Mouse (Mus musculus): ENCODE results near the gene Myo15b. TPM values are rescaled to one million over a fixed set of nuclear protein-coding genes. Genes with fewer than 3 reads are reported as not detected.

Gene Myo15b
- polyA plus RNA-seq, 1 experiment from 2014 or later = 0.89 TPM

DNA sequence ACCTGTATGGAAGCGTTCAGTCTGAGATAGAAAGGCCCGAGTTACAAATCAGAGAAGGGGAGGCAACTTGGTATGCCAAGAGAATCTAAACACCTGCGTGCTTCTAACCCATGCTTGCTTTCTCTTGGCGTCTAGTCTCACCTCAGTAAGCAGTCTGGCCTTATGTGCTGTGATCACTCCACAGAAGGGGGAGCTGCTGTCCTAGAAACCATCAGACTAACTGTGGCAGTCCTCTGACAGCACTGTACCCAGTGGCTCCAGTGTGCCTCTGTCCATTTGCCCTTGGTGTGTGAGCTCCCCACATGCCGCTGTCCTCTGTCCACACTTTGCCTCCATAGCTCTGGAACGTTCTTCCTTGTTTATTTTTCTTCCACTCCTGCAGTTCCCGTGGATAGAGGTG is 83.8 kb downstream of the Myo15b start:
- Histone ChIP-seq H3K4me2 (no peak overlapping the region), H3K9ac (ENCODE audit: low read depth, low read length) (no peak overlapping the region), H3K4me3 (ENCODE audit: low read depth, low read length) (no peak overlapping the region), H3K36me3 (ENCODE audit: control insufficient read depth, insufficient read depth, low read length) (peaks cover 25% of the 10 kb centered on the region), H3K27me3 (replicated peaks; ENCODE audit: control insufficient read depth, insufficient read depth, low read length) (no peaks in the 10 kb centered on the region), H3K27ac (ENCODE audit: low read depth, low read length) (no peak overlapping the region), H3K4me1 (replicated peaks; ENCODE audit: control insufficient read depth, insufficient read depth, low read length) (no peaks in the 10 kb centered on the region), H3K9me3 (ENCODE audit: control insufficient read depth, low read length) (no peaks in the 10 kb centered on the region)
- 89% methylated on average over 7 of the region's 7 CpGs for WGBS
- DNase-seq (ENCODE audit: low spot score) = no peak
- no peak for ATAC-seq (replicated peaks; ENCODE audit: low FRiP score)

Other genes with a start within 250 kb of the Myo15b start
- 39.0 and 41.4 TPM in 2 replicates for gene Mif4gd, start 245.4 kb upstream of the Myo15b start, polyA plus RNA-seq (2014; fragmentation: Nextera tagmentation; extraction: Ambion mirVana)
- 30.2 and 30.9 TPM in 2 replicates for gene Slc25a19, start 230.1 kb upstream of the Myo15b start, polyA plus RNA-seq (2014; fragmentation: Nextera tagmentation; extraction: Ambion mirVana)
- gene Grb2, start 149.8 kb upstream of the Myo15b start, polyA plus RNA-seq (2014; fragmentation: Nextera tagmentation; extraction: Ambion mirVana) = 47.2 and 52.8 TPM in 2 replicates
- 14.1 and 14.4 TPM in 2 replicates for gene Tmem94, start 93.0 kb upstream of the Myo15b start, polyA plus RNA-seq (2014; fragmentation: Nextera tagmentation; extraction: Ambion mirVana)
- gene Caskin2, start 44.8 kb upstream of the Myo15b start, polyA plus RNA-seq (2014; fragmentation: Nextera tagmentation; extraction: Ambion mirVana) = 13.5 and 14.0 TPM in 2 replicates
- 36.1 and 36.4 TPM in 2 replicates for gene Tsen54, start 43.7 kb upstream of the Myo15b start, polyA plus RNA-seq (2014; fragmentation: Nextera tagmentation; extraction: Ambion mirVana)
- gene Llgl2, start 34.4 kb upstream of the Myo15b start, polyA plus RNA-seq (2014; fragmentation: Nextera tagmentation; extraction: Ambion mirVana) = 15.6 and 18.7 TPM in 2 replicates
- 39.5 and 45.9 TPM in 2 replicates for gene Smim5, start 41.6 kb downstream of the Myo15b start, polyA plus RNA-seq (2014; fragmentation: Nextera tagmentation; extraction: Ambion mirVana)
- gene Smim6, start 53.6 kb downstream of the Myo15b start, polyA plus RNA-seq (2014; fragmentation: Nextera tagmentation; extraction: Ambion mirVana) = 3.5 and 3.6 TPM in 2 replicates
- 36.5 and 39.9 TPM in 2 replicates for gene Sap30bp, start 74.9 kb downstream of the Myo15b start, polyA plus RNA-seq (2014; fragmentation: Nextera tagmentation; extraction: Ambion mirVana)
- gene Recql5, start 75.1 kb downstream of the Myo15b start, polyA plus RNA-seq (2014; fragmentation: Nextera tagmentation; extraction: Ambion mirVana) = 19.8 and 22.9 TPM in 2 replicates
- 0.60 and 0.77 TPM in 2 replicates for gene Itgb4, start 116.3 kb downstream of the Myo15b start, polyA plus RNA-seq (2014; fragmentation: Nextera tagmentation; extraction: Ambion mirVana)
- 299 and 304 TPM in 2 replicates for gene Galk1, start 154.3 kb downstream of the Myo15b start, polyA plus RNA-seq (2014; fragmentation: Nextera tagmentation; extraction: Ambion mirVana)
- 1,141 and 1,182 TPM in 2 replicates for gene H3f3b, start 169.6 kb downstream of the Myo15b start, polyA plus RNA-seq (2014; fragmentation: Nextera tagmentation; extraction: Ambion mirVana)
- gene Unk, start 171.9 kb downstream of the Myo15b start, polyA plus RNA-seq (2014; fragmentation: Nextera tagmentation; extraction: Ambion mirVana) = 28.9 and 34.1 TPM in 2 replicates
- gene Unc13d, start 219.6 kb downstream of the Myo15b start, polyA plus RNA-seq (2014; fragmentation: Nextera tagmentation; extraction: Ambion mirVana) = 44.8 and 45.3 TPM in 2 replicates
- 98.8 and 105 TPM in 2 replicates for gene Wbp2, start 228.6 kb downstream of the Myo15b start, polyA plus RNA-seq (2014; fragmentation: Nextera tagmentation; extraction: Ambion mirVana)

Data from liver, embryonic 11.5 days (tissue).